Mouse (Mus musculus) CH12.LX (cell line): Measurements from ENCODE around the gene Rbp2. TPM values are rescaled to one million over a fixed set of nuclear protein-coding genes. Genes with fewer than 3 reads are reported as not detected.

Experiments used
- DNase-seq: peaks from one replicate; pipeline ENCODE4 v3.0.0-alpha.2; 2013; ENCODE audit errors: extremely low read depth
- H3K27ac ChIP-seq: 2 replicates; pipeline ENCODE4 v1.5.1; 2012; ENCODE audit warnings: low read depth, mild to moderate bottlenecking, control low read depth, moderate library complexity; ENCODE audit not compliant: insufficient read depth
- H3K27me3 ChIP-seq: replicated peaks from 2 replicates; pipeline ENCODE3; 2012; ENCODE audit warnings: inconsistent platforms
- H3K36me3 ChIP-seq, 2 experiments: replicated peaks in 1 of 2; 2 replicates each; pipeline versions ENCODE3 to v1.6.1; 2012; ENCODE audit warnings: inconsistent platforms in 1 of 2, low read length in 1 of 2, mild to moderate bottlenecking in 1 of 2, mixed read lengths in 1 of 2, moderate library complexity in 1 of 2; ENCODE audit not compliant: control insufficient read depth in 1 of 2, insufficient read depth in 1 of 2
- H3K4me1 ChIP-seq, 2 experiments: 2 replicates each; pipeline ENCODE4 v1.6.1; 2012; ENCODE audit warnings: inconsistent platforms in 1 of 2, moderate library complexity in 1 of 2; ENCODE audit not compliant: insufficient read depth in 2 of 2, control insufficient read depth in 1 of 2
- H3K4me2 ChIP-seq: 2 replicates; pipeline ENCODE4 v1.6.1; 2012; ENCODE audit warnings: low read depth, mild to moderate bottlenecking, control low read depth; ENCODE audit not compliant: poor library complexity, insufficient read depth, severe bottlenecking
- H3K4me3 ChIP-seq, 3 experiments: fragments of 150-350 bp in 1 of 3; sonication (generic) in 1 of 3; replicated peaks in 1 of 3; 2 replicates each; pipeline versions ENCODE3 to v1.5.1; 2011 to 2012; ENCODE audit warnings: low read depth in 2 of 3, low read length in 2 of 3, mild to moderate bottlenecking in 2 of 3, moderate library complexity in 2 of 3, control low read depth in 1 of 3, improper control_type of control experiment in 1 of 3, inconsistent platforms in 1 of 3, mixed read lengths in 1 of 3; ENCODE audit not compliant: poor library complexity in 1 of 3
- H3K79me2 ChIP-seq: replicated peaks from 2 replicates; pipeline ENCODE4 v1.6.1; 2012; ENCODE audit warnings: mild to moderate bottlenecking, moderate library complexity; ENCODE audit not compliant: control insufficient read depth, poor library complexity, insufficient read depth, severe bottlenecking; ENCODE audit errors: extremely low read depth
- H3K9ac ChIP-seq: 2 replicates; pipeline ENCODE4 v1.6.1; 2012; ENCODE audit warnings: low read depth, mild to moderate bottlenecking, control low read depth, moderate library complexity; ENCODE audit not compliant: insufficient read depth
- H3K9me3 ChIP-seq: replicated peaks from 2 replicates; pipeline ENCODE3; 2012; ENCODE audit warnings: low read length, inconsistent platforms, mixed read lengths
- CTCF ChIP-seq, 2 experiments: IDR thresholded peaks in 1 of 2; conservative IDR thresholded peaks in 1 of 2; 2 replicates each; pipeline ENCODE4 v1.5.1; 2011 to 2012; ENCODE audit warnings: low read depth in 2 of 2, low read length in 2 of 2, improper control_type of control experiment in 1 of 2, inconsistent platforms in 1 of 2, mild to moderate bottlenecking in 1 of 2, moderate library complexity in 1 of 2
- JUN ChIP-seq: IDR thresholded peaks from 2 replicates; pipeline ENCODE4 v1.6.1; 2011; ENCODE audit warnings: low read depth, mild to moderate bottlenecking, low read length, improper control_type of control experiment, moderate library complexity; ENCODE audit not compliant: insufficient read depth
- JUND ChIP-seq: conservative IDR thresholded peaks from 2 replicates; pipeline ENCODE4 v1.6.1; 2011; ENCODE audit warnings: low read depth, low read length, improper control_type of control experiment
- KAT2A ChIP-seq: IDR thresholded peaks from 2 replicates; pipeline ENCODE4 v1.6.1; 2012; ENCODE audit warnings: low read length, improper control_type of control experiment, inconsistent platforms; ENCODE audit not compliant: insufficient replicate concordance
- MAFK ChIP-seq: IDR thresholded peaks from 2 replicates; pipeline ENCODE4 v1.6.1; 2011; ENCODE audit warnings: low read length, improper control_type of control experiment; ENCODE audit not compliant: insufficient replicate concordance
- NRF1 ChIP-seq: IDR thresholded peaks from 2 replicates; pipeline ENCODE4 v1.6.1; 2014; ENCODE audit warnings: low read depth, mild to moderate bottlenecking, inconsistent platforms, low read length, improper control_type of control experiment, moderate library complexity
- POLR2A ChIP-seq: IDR thresholded peaks from 2 replicates; pipeline ENCODE4 v1.6.1; 2011; ENCODE audit warnings: low read depth, mild to moderate bottlenecking, improper control_type of control experiment, low read length
- POLR2AphosphoS2 ChIP-seq: IDR thresholded peaks from 2 replicates; pipeline ENCODE4 v1.6.1; 2011; ENCODE audit warnings: low read depth, low read length, improper control_type of control experiment
- RAD21 ChIP-seq: IDR thresholded peaks from 2 replicates; pipeline ENCODE4 v1.6.1; 2011; ENCODE audit warnings: low read depth, mild to moderate bottlenecking, low read length, improper control_type of control experiment, moderate library complexity
- RCOR1 ChIP-seq: conservative IDR thresholded peaks from 2 replicates; pipeline ENCODE4 v1.6.1; 2012; ENCODE audit warnings: low read depth, mild to moderate bottlenecking, inconsistent platforms, low read length, improper control_type of control experiment
- SIN3A ChIP-seq: IDR thresholded peaks from 2 replicates; pipeline ENCODE4 v1.6.1; 2012; ENCODE audit warnings: low read length, improper control_type of control experiment, inconsistent platforms
- TBP ChIP-seq: conservative IDR thresholded peaks from 2 replicates; pipeline ENCODE4 v1.6.1; 2011; ENCODE audit warnings: low read depth, low read length, improper control_type of control experiment
- UBTF ChIP-seq: IDR thresholded peaks from 2 replicates; pipeline ENCODE4 v1.6.1; 2012; ENCODE audit warnings: low read depth, mild to moderate bottlenecking, inconsistent platforms, low read length, improper control_type of control experiment, moderate library complexity
- ZC3H11A ChIP-seq: IDR thresholded peaks from 2 replicates; pipeline ENCODE4 v1.6.1; 2012; ENCODE audit warnings: low read depth, mild to moderate bottlenecking, inconsistent platforms, low read length, improper control_type of control experiment
- ZMIZ1 ChIP-seq: IDR thresholded peaks from 2 replicates; pipeline ENCODE4 v1.6.1; 2012; ENCODE audit warnings: low read depth, mild to moderate bottlenecking, inconsistent platforms, low read length, improper control_type of control experiment
- ZNF384 ChIP-seq: IDR thresholded peaks from 2 replicates; pipeline ENCODE4 v1.6.1; 2012; ENCODE audit warnings: low read depth, low read length, improper control_type of control experiment, inconsistent platforms
- dilution Hi-C: fragments of 300-500 bp; cut with MboI; formaldehyde crosslinking; loops from 2 replicates; pipeline ENCODE4 v1.14.3; 2020; ENCODE audit warnings: low sequenced_read_pairs; ENCODE audit not compliant: extremely low pct_unique_long_range_greater_than_20kb, extremely low pct_ligation_motif_present
- in situ Hi-C: fragments of 300-500 bp; cut with MboI; formaldehyde crosslinking; loops from 3 replicates; pipeline ENCODE4 v1.14.3; 2019; ENCODE audit warnings: low sequenced_read_pairs, low pct_ligation_motif_present, low pct_unique_long_range_greater_than_20kb, mixed read lengths
- polyA plus RNA-seq: library from polyadenylated mRNA; unstranded; fragments of >175 nt; gene quantifications from 2 replicates; pipeline ENCODE4 v1.2.1, GENCODE M21; 2012; ENCODE audit warnings: low read depth; ENCODE audit not compliant: insufficient read length
- total RNA-seq, 2 experiments: library from RNA; depleted of rRNA; stranded (reverse); fragments of 300-350 nt in 1 of 2; fragments of >200 nt in 1 of 2; gene quantifications; 2 replicates each; pipeline ENCODE4 v1.2.3; 2012 to 2014

Gene Rbp2
- 1.8 and 2.3 TPM in 2 replicates for total RNA-seq (2012; rRNA removed)
- 1.1 and 1.9 TPM in 2 replicates for total RNA-seq (2014; rRNA removed)
- 1.7 TPM in 2 replicates for polyA plus RNA-seq

GRCm38 (mm10) chr9:98485815-98486214 lies at the start of gene Rbp2:
TSS of gene Rbp2 (plus strand) at chr9:98486115.
- H3K36me3 ChIP-seq = no peaks in the 10 kb centered on the region
- no peak within 1 kb of the TSS for H3K27ac ChIP-seq
- H3K4me3 ChIP-seq = no peak within 1 kb of the TSS
- no peak for DNase-seq
- dilution Hi-C loops = no loop called here
- H3K79me2 ChIP-seq = no peaks in the 10 kb centered on the region
- H3K9me3 ChIP-seq = no peaks in the 10 kb centered on the region
- no peaks in the 10 kb centered on the region for H3K27me3 ChIP-seq
- no peak within 1 kb of the TSS for H3K4me2 ChIP-seq
- TF ChIP-seq ZMIZ1 = no peak
- TF ChIP-seq RCOR1 = no peak
- TF ChIP-seq CTCF (conservative IDR thresholded peaks at IDR 0.05 in 1 of 2, IDR thresholded peaks at IDR 0.05 in 1 of 2; ENCODE audit: low read depth in 2 of 2, low read length in 2 of 2) = no peak
- no peak for TF ChIP-seq NRF1
- TF ChIP-seq JUN = no peak
- in situ Hi-C loops = no loop called here
- no peak within 1 kb of the TSS for H3K9ac ChIP-seq
- H3K4me1 ChIP-seq = peaks cover 0 to 13% of the 10 kb centered on the region in 2 experiments; a peak in 1 of 4 replicates

- TF ChIP-seq POLR2AphosphoS2 (no peak), ZNF384 (no peak), TBP (no peak), JUND (no peak), POLR2A (no peak), KAT2A (no peak), RAD21 (no peak), ZC3H11A (no peak), SIN3A (no peak)
- TF ChIP-seq, all 38 proteins: peak for 0
- Histone ChIP-seq H3K4me3 (no peak overlapping the region), H3K4me2 (no peak overlapping the region), H3K9me3 (no peaks in the 10 kb centered on the region), H3K27me3 (peaks cover 3% of the 10 kb centered on the region), H3K4me1 (peaks cover 5 to 23% of the 10 kb centered on the region in 2 experiments), H3K27ac (no peak overlapping the region), H3K79me2 (no peaks in the 10 kb centered on the region), H3K36me3 (no peaks in the 10 kb centered on the region), H3K9ac (no peak overlapping the region)
- dilution Hi-C loops (no loop called here), in situ Hi-C loops (no loop called here)
- no peak for DNase-seq
These were observed 48.1 kb upstream of the Rbp2 start for GRCm38 (mm10) chr9:98437819-98438218.

GRCm38 (mm10) chr9:98439091-98439490 lies 46.8 kb upstream of the Rbp2 start:
- Histone ChIP-seq H3K4me1 (peaks cover 5 to 24% of the 10 kb centered on the region in 2 experiments), H3K4me3 (no peak overlapping the region), H3K27ac (no peak overlapping the region), H3K4me2 (no peak overlapping the region), H3K27me3 (peaks cover 2% of the 10 kb centered on the region), H3K9me3 (no peaks in the 10 kb centered on the region), H3K9ac (no peak overlapping the region), H3K79me2 (no peaks in the 10 kb centered on the region), H3K36me3 (no peaks in the 10 kb centered on the region)
- in situ Hi-C loops = no loop called here
- dilution Hi-C loops = no loop called here
- DNase-seq = no peak
- TF ChIP-seq MAFK (0 out of 2 replicates have a peak, but pooled peaks have one; percentile 9), UBTF (no peak)
